Mouse (Mus musculus) adrenal gland, postnatal 0 days (tissue): ENCODE data around the gene Pkd2. TPM values are rescaled to one million over a fixed set of nuclear protein-coding genes. Genes with fewer than 3 reads are reported as not detected.

ENCODE experiments used
- polyA plus RNA-seq: library from polyadenylated mRNA; unstranded; fragments of >200 nt; fragmentation: Nextera tagmentation; extraction: Ambion mirVana; gene quantifications from 2 replicates; pipeline ENCODE4 v1.2.1, GENCODE M21; 2015

Gene Pkd2
- polyA plus RNA-seq: 7.9 and 9.3 TPM in 2 replicates

GRCm38 (mm10) chr5:104458832-104459705 lies at the start of gene Pkd2:
Gene Pkd2 (plus strand): TSS chr5:104459450.

GRCm38 (mm10) chr5:104434835-104435301 lies 24.4 kb upstream of the Pkd2 start, which contains the start of gene Spp1:
Gene Spp1 (plus strand): TSS chr5:104435118.

GRCm38 (mm10) chr5:104508195-104508891 lies 49.1 kb downstream of the Pkd2 start, which contains the start of gene BC005561:
Gene BC005561 (plus strand): TSS chr5:104508352.

Other genes with a start within 250 kb of the Pkd2 start
- gene Ibsp, start 160.3 kb upstream of the Pkd2 start, polyA plus RNA-seq: 0.35 and 1.7 TPM in 2 replicates
- not detected in 2 replicates for gene Mepe, start 134.1 kb upstream of the Pkd2 start, polyA plus RNA-seq
- gene Spp1, start 24.3 kb upstream of the Pkd2 start, polyA plus RNA-seq: 10.6 and 17.3 TPM in 2 replicates
- gene BC005561, start 48.9 kb downstream of the Pkd2 start, polyA plus RNA-seq: 6.1 and 7.8 TPM in 2 replicates